Mouse (Mus musculus) bone marrow, adult 2 months (tissue): ENCODE measurements around the gene Slx1b.

ENCODE experiments used
- CTCF ChIP-seq: fragments of 200-500 bp; IDR thresholded peaks from 2 replicates; pipeline ENCODE4 v1.5.1; 2011; ENCODE audit warnings: low read length, control low read depth; ENCODE audit not compliant: control insufficient read depth, insufficient read depth
- POLR2A ChIP-seq: fragments of 200-500 bp; IDR thresholded peaks from 2 replicates; pipeline ENCODE4 v1.6.1; 2011; ENCODE audit warnings: low read depth, mild to moderate bottlenecking, control low read depth, low read length, borderline replicate concordance; ENCODE audit not compliant: control insufficient read depth

GRCm38 (mm10) chr7:126693256-126693655 is 2.3 kb downstream of the Slx1b start:
- TF ChIP-seq CTCF, result peak; percentile 91
- no peak for TF ChIP-seq POLR2A
